Mouse (Mus musculus) stomach, embryonic 14.5 days (tissue): Measurements from ENCODE around the gene Khdc3. TPM values are rescaled to one million over a fixed set of nuclear protein-coding genes. Genes with fewer than 3 reads are reported as not detected.

Experiments
- ATAC-seq: fragments of 200-750 bp; cut with Nextera tagmentation; 2 replicates; pipeline ENCODE4 v1.8.0; 2017; ENCODE audit warnings: low read depth, moderate TSS enrichment; ENCODE audit not compliant: insufficient number of reproducible peaks, insufficient read depth, low FRiP score
- H3K27ac ChIP-seq: fragments of 300-500 bp; sonication (generic); 2 replicates; pipeline ENCODE4 v1.5.1; 2014; ENCODE audit warnings: mild to moderate bottlenecking, low read length, moderate library complexity, mixed read lengths
- H3K27me3 ChIP-seq: fragments of 300-500 bp; sonication (generic); 2 replicates; pipeline ENCODE4 v1.6.1; 2014; ENCODE audit warnings: low read length, control low read depth, mixed read lengths; ENCODE audit not compliant: control insufficient read depth, insufficient read depth
- H3K36me3 ChIP-seq: fragments of 300-500 bp; sonication (generic); 2 replicates; pipeline ENCODE4 v1.6.1; 2014; ENCODE audit warnings: mild to moderate bottlenecking, control low read depth, low read length, moderate library complexity, mixed read lengths; ENCODE audit not compliant: control insufficient read depth, insufficient read depth
- H3K4me1 ChIP-seq: fragments of 300-500 bp; sonication (generic); 2 replicates; pipeline ENCODE4 v1.6.1; 2014; ENCODE audit warnings: low read length, control low read depth, mixed read lengths; ENCODE audit not compliant: control insufficient read depth, insufficient read depth
- H3K4me2 ChIP-seq: fragments of 300-500 bp; sonication (generic); replicated peaks from 2 replicates; pipeline ENCODE4 v1.6.1; 2014; ENCODE audit warnings: low read depth, low read length, control low read depth
- H3K4me3 ChIP-seq: fragments of 300-500 bp; sonication (generic); 2 replicates; pipeline ENCODE4 v1.5.1; 2014; ENCODE audit warnings: low read depth, low read length, control low read depth
- H3K9ac ChIP-seq: fragments of 300-500 bp; sonication (generic); replicated peaks from 2 replicates; pipeline ENCODE4 v1.6.1; 2014; ENCODE audit warnings: low read depth, mild to moderate bottlenecking, control low read depth, low read length, moderate library complexity, mixed read lengths
- H3K9me3 ChIP-seq: fragments of 300-500 bp; sonication (generic); 2 replicates; pipeline ENCODE4 v1.6.1; 2016; ENCODE audit warnings: low read depth, low read length, control low read depth; ENCODE audit not compliant: control insufficient read depth
- WGBS: fragments of 180-500 bp; shearing (Covaris S2); extraction: QIAGEN DNeasy Blood & Tissue Kit; methylation state at CpG from one replicate; pipeline ENCODE4 v1.1.7; 2014; 5-methylcytosine and 5-hydroxymethylcytosine counted together
- polyA plus RNA-seq: library from polyadenylated mRNA; unstranded; fragments of >200 nt; fragmentation: Nextera tagmentation; extraction: Ambion mirVana; gene quantifications from 2 replicates; pipeline ENCODE4 v1.2.1, GENCODE M21; 2014

Gene Khdc3
- polyA plus RNA-seq, 1 experiment from 2014 or later: 0.36 TPM

- Histone ChIP-seq H3K4me3 (no peak overlapping the region), H3K4me2 (no peak overlapping the region), H3K9ac (no peak overlapping the region), H3K36me3 (no peaks in the 10 kb centered on the region), H3K27me3 (no peaks in the 10 kb centered on the region), H3K4me1 (no peaks in the 10 kb centered on the region), H3K9me3 (no peaks in the 10 kb centered on the region), H3K27ac (no peak overlapping the region; the same call in 1 of the 2 replicates)
- peak; percentile 85 for ATAC-seq
- 64% methylated on average over 16 of the region's 16 CpGs for WGBS
These were observed 12.3 kb upstream of the Khdc3 start for GRCm38 (mm10) chr9:73089222-73089920.

DNA sequence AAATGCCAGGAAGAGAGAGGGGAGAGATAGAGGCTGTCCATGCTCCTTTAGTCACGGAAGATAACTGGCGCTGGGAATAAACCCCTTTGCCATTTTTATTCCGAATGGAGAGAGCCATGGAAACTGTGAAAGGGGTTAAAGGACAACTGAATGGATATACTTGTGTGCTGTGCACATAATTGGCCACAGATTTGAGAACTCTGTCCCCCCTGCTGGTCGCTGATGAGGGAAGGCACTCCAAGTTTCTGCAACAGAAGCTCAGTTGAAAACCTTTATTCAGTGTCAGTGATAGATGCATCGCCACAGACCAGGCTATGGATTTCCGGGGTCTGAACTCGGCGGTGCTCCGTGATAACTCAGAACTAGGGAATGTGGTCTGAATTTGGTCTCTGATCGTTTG lies 11.5 kb upstream of the Khdc3 start:
- Histone ChIP-seq H3K4me1 (no peaks in the 10 kb centered on the region), H3K27ac (no peak overlapping the region), H3K36me3 (no peaks in the 10 kb centered on the region), H3K9me3 (no peaks in the 10 kb centered on the region), H3K4me3 (no peak overlapping the region), H3K9ac (no peak overlapping the region), H3K27me3 (no peaks in the 10 kb centered on the region), H3K4me2 (no peak overlapping the region)
- ATAC-seq: no peak
- 81% methylated on average over 10 of the region's 10 CpGs for WGBS

DNA sequence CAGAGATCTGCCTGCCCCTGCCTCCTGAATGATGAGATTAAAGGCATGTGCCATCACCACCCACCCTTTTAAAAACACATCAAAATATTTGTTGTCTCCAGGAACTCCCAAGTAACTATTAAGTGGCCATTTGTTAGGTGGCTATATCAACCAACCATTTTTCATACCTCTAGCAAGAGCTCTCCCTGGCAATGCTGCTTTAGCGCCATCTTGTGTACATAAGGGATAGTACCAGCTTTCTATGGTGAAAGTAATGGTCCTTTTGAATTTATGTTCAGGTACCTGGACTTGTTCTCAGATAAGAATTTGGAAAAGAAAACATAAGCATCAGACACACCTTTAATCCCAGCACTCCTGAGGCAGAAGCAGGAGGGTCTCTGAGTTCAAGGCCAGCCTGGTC lies 9.9 kb upstream of the Khdc3 start:
- Histone ChIP-seq H3K36me3 (no peaks in the 10 kb centered on the region), H3K9me3 (no peaks in the 10 kb centered on the region), H3K4me3 (no peak overlapping the region), H3K4me1 (no peaks in the 10 kb centered on the region), H3K27me3 (no peaks in the 10 kb centered on the region), H3K4me2 (no peak overlapping the region), H3K27ac (no peak overlapping the region), H3K9ac (no peak overlapping the region)
- ATAC-seq: no peak
- 0% methylated on average over 1 of the region's 1 CpGs for WGBS

DNA sequence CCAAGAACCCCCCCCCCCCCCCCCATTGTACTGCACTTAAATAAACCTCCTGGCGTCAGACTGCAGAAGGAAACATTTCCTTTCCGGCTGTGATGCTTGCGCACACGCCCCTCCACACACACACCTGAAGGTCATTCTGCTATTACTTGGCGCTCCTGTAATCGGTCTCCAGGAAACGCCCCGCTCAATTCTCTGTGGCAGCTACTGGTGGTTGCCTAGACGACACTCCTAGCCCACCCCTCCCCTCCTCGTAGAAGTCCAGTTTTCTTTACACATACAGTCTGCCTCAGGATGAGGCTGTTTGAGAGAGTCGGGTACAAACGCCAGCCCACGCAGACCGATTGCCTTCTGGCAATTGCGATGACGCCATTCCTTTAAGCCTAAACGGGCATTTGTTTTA lies 7.1 kb upstream of the Khdc3 start:
- Histone ChIP-seq H3K36me3 (no peaks in the 10 kb centered on the region), H3K9me3 (no peaks in the 10 kb centered on the region), H3K27ac (no peak overlapping the region), H3K4me3 (no peak overlapping the region), H3K4me1 (no peaks in the 10 kb centered on the region), H3K9ac (no peak overlapping the region), H3K27me3 (no peaks in the 10 kb centered on the region), H3K4me2 (peak overlapping the region; percentile 19; the same call in 1 of the 2 replicates)
- peak; percentile 92 for ATAC-seq
- WGBS: 20% methylated on average over 17 of the region's 17 CpGs

DNA sequence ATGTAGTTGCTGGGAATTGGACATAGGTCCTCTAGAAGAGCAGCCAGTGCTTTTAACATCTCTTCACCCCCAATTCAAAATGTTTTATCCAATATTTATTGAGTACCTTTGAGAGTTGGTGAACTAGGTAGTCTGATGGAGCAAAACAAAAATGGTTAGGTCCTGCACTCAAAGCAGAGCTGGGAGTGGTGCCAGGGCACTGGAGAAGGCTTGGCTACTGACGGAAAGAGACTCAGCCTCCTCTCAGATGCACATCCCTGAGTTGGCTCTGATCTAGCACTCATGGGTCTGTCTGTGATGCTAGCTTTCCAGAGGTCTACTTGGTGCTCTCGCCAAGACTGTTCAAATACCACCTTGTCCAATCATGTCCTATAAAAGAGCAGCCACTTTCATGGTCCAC lies 3.7 kb upstream of the Khdc3 start:
- no peak overlapping the region for H3K27ac ChIP-seq
- no peak overlapping the region for H3K9ac ChIP-seq
- no peak overlapping the region for H3K4me3 ChIP-seq
- no peak for ATAC-seq
- H3K36me3 ChIP-seq: no peaks in the 10 kb centered on the region
- no peaks in the 10 kb centered on the region for H3K4me1 ChIP-seq
- no peaks in the 10 kb centered on the region for H3K27me3 ChIP-seq
- H3K9me3 ChIP-seq: no peaks in the 10 kb centered on the region
- H3K4me2 ChIP-seq: no peak overlapping the region
- WGBS: 80% methylated on average over 2 of the region's 2 CpGs

GRCm38 (mm10) chr9:73102181-73102580 lies 545 bp downstream of the Khdc3 start, which contains the start of gene Gm20509:
Gm20509 (plus strand) TSS chr9:73102470.
- Histone ChIP-seq H3K27me3 (no peaks in the 10 kb centered on the region), H3K27ac (no peak within 1 kb of the TSS), H3K4me1 (0 out of 2 replicates have a peak, but pooled peaks cover 3% of the 10 kb centered on the region), H3K4me3 (peak within 1 kb of the TSS; percentile 38), H3K9me3 (no peaks in the 10 kb centered on the region), H3K9ac (peak within 1 kb of the TSS; percentile 36), H3K4me2 (peak within 1 kb of the TSS; percentile 88), H3K36me3 (no peaks in the 10 kb centered on the region)
- WGBS: 94% methylated on average over 4 of the region's 4 CpGs
- no peak for ATAC-seq

- 0 out of 2 replicates have a peak, but pooled peaks cover 3% of the 10 kb centered on the region for H3K4me1 ChIP-seq
- no peaks in the 10 kb centered on the region for H3K36me3 ChIP-seq
- no peak overlapping the region for H3K27ac ChIP-seq
- H3K27me3 ChIP-seq: no peaks in the 10 kb centered on the region
- no peaks in the 10 kb centered on the region for H3K9me3 ChIP-seq
- ATAC-seq: peak; percentile 64; the same call in 1 of the 2 replicates
- peak overlapping the region; percentile 88 for H3K4me2 ChIP-seq
- peak overlapping the region; percentile 36 for H3K9ac ChIP-seq
- WGBS: 4% methylated on average over 59 of the region's 60 CpGs
- peak overlapping the region; percentile 38 for H3K4me3 ChIP-seq
These were observed 1.7 kb downstream of the Khdc3 start for GRCm38 (mm10) chr9:73103159-73103879.

DNA sequence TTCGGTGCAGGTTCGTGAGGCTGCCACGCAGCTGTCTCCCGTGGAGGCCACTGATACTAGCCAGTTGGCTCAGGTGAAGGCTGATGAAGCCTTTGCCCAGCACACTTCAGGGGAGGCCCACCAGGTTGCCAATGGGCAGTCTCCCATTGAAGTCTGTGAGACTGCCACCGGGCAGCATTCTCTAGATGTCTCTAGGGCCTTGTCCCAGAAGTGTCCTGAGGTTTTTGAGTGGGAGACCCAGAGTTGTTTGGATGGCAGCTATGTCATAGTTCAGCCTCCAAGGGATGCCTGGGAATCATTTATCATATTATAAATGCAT lies 2.2 kb downstream of the Khdc3 start:
- Histone ChIP-seq H3K4me1 (0 out of 2 replicates have a peak, but pooled peaks cover 3% of the 10 kb centered on the region), H3K4me3 (peak overlapping the region; percentile 38), H3K9me3 (no peaks in the 10 kb centered on the region), H3K27me3 (no peaks in the 10 kb centered on the region), H3K9ac (no peak overlapping the region), H3K36me3 (no peaks in the 10 kb centered on the region), H3K27ac (no peak overlapping the region), H3K4me2 (peak overlapping the region; percentile 88)
- ATAC-seq: peak; percentile 35; the same call in 1 of the 2 replicates
- 28% methylated on average over 5 of the region's 5 CpGs for WGBS
